Mouse (Mus musculus) stomach, embryonic 16.5 days (tissue): Measurements from ENCODE around the gene Plekho1. TPM values are rescaled to one million over a fixed set of nuclear protein-coding genes. Genes with fewer than 3 reads are reported as not detected.
"Not testable (repeated sequence)": the region's sequence is repeated elsewhere in the genome, so short reads cannot be mapped to it uniquely, and the experiment has no call there.

Source experiments
- ATAC-seq: fragments of 200-750 bp; cut with Nextera tagmentation; 2 replicates; pipeline ENCODE4 v1.8.0; 2017; ENCODE audit warnings: moderate number of reproducible peaks, moderate TSS enrichment; ENCODE audit not compliant: insufficient read depth, low FRiP score
- H3K27ac ChIP-seq: fragments of 300-500 bp; sonication (generic); 2 replicates; pipeline ENCODE4 v1.5.1; 2014; ENCODE audit warnings: low read length
- H3K27me3 ChIP-seq: fragments of 300-500 bp; sonication (generic); 2 replicates; pipeline ENCODE4 v1.6.1; 2014; ENCODE audit warnings: low read length, control low read depth, mixed read lengths; ENCODE audit not compliant: control insufficient read depth, insufficient read depth
- H3K36me3 ChIP-seq: fragments of 300-500 bp; sonication (generic); 2 replicates; pipeline ENCODE4 v1.6.1; 2014; ENCODE audit warnings: low read length; ENCODE audit not compliant: control insufficient read depth, insufficient read depth
- H3K4me1 ChIP-seq: fragments of 300-500 bp; sonication (generic); 2 replicates; pipeline ENCODE4 v1.6.1; 2014; ENCODE audit warnings: low read length, control low read depth, mixed read lengths; ENCODE audit not compliant: control insufficient read depth, insufficient read depth
- H3K4me2 ChIP-seq: fragments of 300-500 bp; sonication (generic); 2 replicates; pipeline ENCODE4 v1.6.1; 2014; ENCODE audit warnings: low read depth, low read length, mixed read lengths
- H3K4me3 ChIP-seq: fragments of 300-500 bp; sonication (generic); replicated peaks from 2 replicates; pipeline ENCODE4 v1.5.1; 2014; ENCODE audit warnings: mild to moderate bottlenecking, low read length
- H3K9ac ChIP-seq: fragments of 300-500 bp; sonication (generic); 2 replicates; pipeline ENCODE4 v1.6.1; 2014; ENCODE audit warnings: low read length
- H3K9me3 ChIP-seq: fragments of 300-500 bp; sonication (generic); replicated peaks from 2 replicates; pipeline ENCODE4 v1.6.1; 2016; ENCODE audit warnings: low read length, control low read depth; ENCODE audit not compliant: control insufficient read depth
- WGBS: fragments of 180-500 bp; shearing (Covaris S2); extraction: QIAGEN DNeasy Blood & Tissue Kit; methylation state at CpG from one replicate; pipeline ENCODE4 v1.1.7; 2014; 5-methylcytosine and 5-hydroxymethylcytosine counted together
- polyA plus RNA-seq: library from polyadenylated mRNA; unstranded; fragments of >200 nt; fragmentation: Nextera tagmentation; extraction: Ambion mirVana; gene quantifications from 2 replicates; pipeline ENCODE4 v1.2.1, GENCODE M21; 2015

Gene Plekho1
- polyA plus RNA-seq, 1 experiment from 2014 or later, result 25.7 TPM

GRCm38 (mm10) chr3:95951566-95951965, 44.2 kb downstream of the Plekho1 start:
- not testable (repeated sequence) for H3K36me3 ChIP-seq, H3K9me3 ChIP-seq, H3K27me3 ChIP-seq, ATAC-seq, H3K4me1 ChIP-seq
- 68% methylated on average over 12 of the region's 12 CpGs for WGBS
- Histone ChIP-seq H3K9ac (peak overlapping the region; percentile 72), H3K4me2 (peak overlapping the region; percentile 67), H3K27ac (peak overlapping the region; percentile 94), H3K4me3 (peak overlapping the region; percentile 68)

DNA sequence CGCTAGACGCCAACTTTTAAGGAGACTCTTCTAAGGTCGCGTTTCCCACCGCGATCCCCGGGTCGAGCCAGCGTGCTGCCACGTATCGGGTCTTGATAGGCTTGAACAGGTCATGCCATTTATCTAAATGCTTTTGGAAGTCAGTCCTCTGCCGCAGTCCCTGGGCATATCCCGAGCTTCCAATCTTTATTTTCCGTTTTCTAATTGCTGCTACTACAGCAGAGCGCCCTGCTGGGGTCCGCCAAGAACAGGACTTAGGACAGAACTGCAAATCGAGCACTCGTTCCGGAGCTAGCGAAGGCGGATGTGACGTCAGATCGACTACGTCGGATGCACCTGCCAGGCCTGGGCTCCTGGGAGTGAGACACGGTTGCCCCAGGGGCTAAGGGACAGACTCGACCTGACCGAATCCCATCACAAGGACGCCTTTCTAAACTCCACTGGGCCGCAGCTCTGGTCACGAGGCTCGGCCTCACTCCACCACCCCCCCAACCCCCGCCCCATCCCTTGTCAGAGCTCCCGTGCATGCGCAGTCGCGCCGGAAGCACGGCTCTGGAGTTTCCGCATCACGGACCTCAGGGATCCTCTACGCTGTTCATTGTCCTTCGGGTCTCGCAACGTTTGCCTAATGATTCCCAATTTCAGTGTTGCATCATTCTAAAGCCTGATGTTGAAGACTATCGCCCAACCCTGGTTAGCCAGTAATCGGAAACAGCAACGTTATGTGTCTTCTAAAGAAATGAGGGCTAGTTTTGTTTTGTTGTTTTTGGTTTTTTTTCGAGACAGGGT, 44.8 kb downstream of the Plekho1 start:
- WGBS, result under 1% methylated on average over 49 of the region's 49 CpGs

GRCm38 (mm10) chr3:95948325-95948724, 47.5 kb downstream of the Plekho1 start:
- Histone ChIP-seq H3K36me3 (no peaks in the 10 kb centered on the region), H3K27ac (no peak overlapping the region), H3K9me3 (no peaks in the 10 kb centered on the region), H3K4me3 (no peak overlapping the region), H3K4me2 (no peak overlapping the region), H3K27me3 (no peaks in the 10 kb centered on the region), H3K9ac (no peak overlapping the region), H3K4me1 (no peaks in the 10 kb centered on the region)
- 88% methylated on average over 5 of the region's 5 CpGs for WGBS
- ATAC-seq, result no peak

More for the DNA sequence above, 44.8 kb downstream of the Plekho1 start:
- H3K27ac ChIP-seq, result peak overlapping the region; percentile 94
- no peaks in the 10 kb centered on the region for H3K4me1 ChIP-seq
- H3K9me3 ChIP-seq, result no peaks in the 10 kb centered on the region
- H3K4me2 ChIP-seq, result peak overlapping the region; percentile 67
- H3K9ac ChIP-seq, result peak overlapping the region; percentile 72
- no peaks in the 10 kb centered on the region for H3K27me3 ChIP-seq
- H3K36me3 ChIP-seq, result no peaks in the 10 kb centered on the region
- peak overlapping the region; percentile 68 for H3K4me3 ChIP-seq
- ATAC-seq, result peak; percentile 96

DNA sequence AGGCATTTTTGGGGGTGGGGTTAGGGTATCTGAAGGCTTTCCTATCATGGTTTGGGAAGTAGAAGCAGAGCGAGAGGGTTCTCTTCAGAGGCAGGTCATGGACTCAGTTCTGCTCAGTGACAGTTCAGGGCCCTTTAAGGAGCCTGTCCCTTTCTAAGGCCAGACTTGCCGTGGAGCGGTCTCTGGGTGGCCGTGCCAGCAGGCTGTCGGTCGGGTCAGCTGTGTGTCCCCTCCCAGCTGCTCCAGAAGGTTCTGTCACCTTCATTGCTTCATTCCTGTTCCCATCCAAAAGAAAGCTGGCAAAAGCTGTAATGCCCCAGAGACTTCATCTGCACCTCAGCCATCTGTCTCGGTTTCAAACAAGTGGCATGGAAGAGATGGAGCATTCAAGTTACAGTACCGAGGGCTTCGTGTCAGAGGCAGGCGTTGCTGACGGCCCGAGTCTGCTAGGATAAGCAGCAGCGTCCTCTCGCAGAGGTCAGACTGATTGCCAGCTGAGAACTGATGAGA, 50.0 kb downstream of the Plekho1 start:
- no peak for ATAC-seq
- Histone ChIP-seq H3K4me1 (no peaks in the 10 kb centered on the region), H3K27me3 (no peaks in the 10 kb centered on the region), H3K4me2 (no peak overlapping the region), H3K9me3 (no peaks in the 10 kb centered on the region), H3K9ac (no peak overlapping the region), H3K4me3 (no peak overlapping the region), H3K36me3 (0 out of 2 replicates have a peak, but pooled peaks cover 3% of the 10 kb centered on the region), H3K27ac (no peak overlapping the region)
- 84% methylated on average over 14 of the region's 14 CpGs for WGBS

- no peaks in the 10 kb centered on the region for H3K9me3 ChIP-seq
- no peak for ATAC-seq
- peaks cover 13% of the 10 kb centered on the region; the same call in 1 of the 2 replicates for H3K36me3 ChIP-seq
- no peak overlapping the region for H3K4me2 ChIP-seq
- no peaks in the 10 kb centered on the region for H3K27me3 ChIP-seq
- no peaks in the 10 kb centered on the region for H3K4me1 ChIP-seq
- H3K9ac ChIP-seq, result no peak overlapping the region
- H3K4me3 ChIP-seq, result no peak overlapping the region
- no peak overlapping the region for H3K27ac ChIP-seq
- WGBS, result 85% methylated on average over 8 of the region's 8 CpGs
Observed at GRCm38 (mm10) chr3:95944742-95945141, 51.1 kb downstream of the Plekho1 start.

- Histone ChIP-seq H3K4me1 (no peaks in the 10 kb centered on the region), H3K36me3 (peaks cover 27% of the 10 kb centered on the region)
Observed at GRCm38 (mm10) chr3:95943226-95943625, 52.6 kb downstream of the Plekho1 start.

DNA sequence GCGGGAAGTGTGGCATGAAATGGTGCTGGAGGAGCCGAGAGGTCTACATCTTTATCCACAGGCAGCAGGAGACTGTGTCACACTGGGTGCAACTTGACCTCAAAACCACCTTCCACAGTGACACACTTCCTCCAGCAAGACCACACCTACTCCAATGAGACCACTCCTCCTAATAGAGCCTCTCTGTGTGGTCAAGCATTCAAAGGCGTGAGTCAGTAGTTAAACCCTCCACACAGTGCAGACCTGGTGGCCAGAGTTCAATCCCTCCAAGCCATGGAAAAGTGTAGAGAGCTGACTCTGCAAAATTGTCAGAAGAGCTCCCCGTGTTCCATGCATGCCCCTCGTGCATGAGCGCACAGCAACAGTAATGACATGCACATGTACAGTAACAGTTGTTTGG, 53.1 kb downstream of the Plekho1 start:
- Histone ChIP-seq H3K9ac (no peak overlapping the region), H3K4me2 (no peak overlapping the region), H3K27ac (no peak overlapping the region), H3K36me3 (peaks cover 32% of the 10 kb centered on the region), H3K27me3 (no peaks in the 10 kb centered on the region), H3K4me1 (no peaks in the 10 kb centered on the region), H3K4me3 (no peak overlapping the region), H3K9me3 (no peaks in the 10 kb centered on the region)
- ATAC-seq, result no peak
- 84% methylated on average over 6 of the region's 6 CpGs for WGBS

More at GRCm38 (mm10) chr3:95943226-95943625, 52.6 kb downstream of the Plekho1 start:
- Histone ChIP-seq H3K4me3 (no peak overlapping the region), H3K9ac (no peak overlapping the region), H3K27ac (no peak overlapping the region), H3K9me3 (no peaks in the 10 kb centered on the region), H3K4me2 (no peak overlapping the region), H3K27me3 (no peaks in the 10 kb centered on the region)
- ATAC-seq, result no peak
- WGBS, result 93% methylated on average over 7 of the region's 7 CpGs

DNA sequence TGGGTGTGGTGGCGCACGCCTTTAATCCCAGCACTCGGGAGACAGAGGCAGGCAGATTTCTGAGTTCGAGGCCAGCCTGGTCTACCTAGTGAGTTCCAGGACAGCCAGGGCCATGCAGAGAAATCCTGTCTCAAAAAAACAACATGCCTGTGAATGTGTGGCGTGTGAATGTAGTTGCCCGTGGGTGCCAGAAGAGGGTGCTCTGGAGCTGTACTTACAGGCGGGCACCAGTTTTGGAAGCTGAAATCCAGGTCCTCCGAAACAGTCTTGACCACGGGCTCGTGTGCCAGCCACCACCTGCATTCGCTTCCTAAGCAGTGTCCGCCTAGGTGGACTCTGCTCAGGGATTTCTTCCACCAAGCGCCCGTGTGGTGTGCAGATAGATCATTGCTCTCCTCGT, 57.0 kb downstream of the Plekho1 start:
- Histone ChIP-seq H3K27ac (no peak overlapping the region), H3K4me3 (no peak overlapping the region), H3K4me2 (no peak overlapping the region), H3K27me3 (no peaks in the 10 kb centered on the region), H3K4me1 (no peaks in the 10 kb centered on the region), H3K36me3 (peaks cover 40% of the 10 kb centered on the region), H3K9me3 (no peaks in the 10 kb centered on the region), H3K9ac (no peak overlapping the region)
- 94% methylated on average over 15 of the region's 15 CpGs for WGBS
- ATAC-seq, result no peak
